Mouse (Mus musculus) MEL (cell line): ENCODE results near the gene Foxo6.

Experiments
- CTCF ChIP-seq, 3 experiments: IDR thresholded peaks in 2 of 3; conservative IDR thresholded peaks in 1 of 3; 2 replicates each; pipeline ENCODE4 v1.5.1; 2011 to 2012; ENCODE audit warnings: low read length in 3 of 3, low read depth in 2 of 3, mild to moderate bottlenecking in 2 of 3, improper control_type of control experiment in 1 of 3, inconsistent platforms in 1 of 3, mixed read lengths in 1 of 3, moderate library complexity in 1 of 3; ENCODE audit not compliant: control insufficient read depth in 1 of 3, insufficient read depth in 1 of 3, poor library complexity in 1 of 3, severe bottlenecking in 1 of 3
- RCOR1 ChIP-seq: IDR thresholded peaks from 2 replicates; pipeline ENCODE4 v1.6.1; 2012; ENCODE audit warnings: low read depth, mild to moderate bottlenecking, inconsistent platforms, low read length, improper control_type of control experiment
- UBTF ChIP-seq: IDR thresholded peaks from 2 replicates; pipeline ENCODE4 v1.6.1; 2012; ENCODE audit warnings: low read depth, mild to moderate bottlenecking, inconsistent platforms, low read length, improper control_type of control experiment, moderate library complexity, borderline replicate concordance; ENCODE audit not compliant: insufficient read depth
- USF1 ChIP-seq: IDR thresholded peaks from 2 replicates; pipeline ENCODE4 v1.6.1; 2014; ENCODE audit warnings: low read depth, mild to moderate bottlenecking, inconsistent platforms, low read length, improper control_type of control experiment, moderate library complexity

GRCm38 (mm10) chr4:120334316-120334715 is 47.2 kb upstream of the Foxo6 start:
- TF ChIP-seq UBTF (no peak), RCOR1 (no peak), USF1 (no peak), CTCF (IDR thresholded peaks at IDR 0.05 in 2 of 3, conservative IDR thresholded peaks at IDR 0.05 in 1 of 3; ENCODE audit: control insufficient read depth in 1 of 3, insufficient read depth in 1 of 3, low read depth in 2 of 3, low read length in 3 of 3, poor library complexity in 1 of 3, severe bottlenecking in 1 of 3) (no peak)
